Comparison of ENCODE assay signal across 7 mouse cellular contexts in genomic region chr6:92481690-92481956, GRCm38 (mm10).
DNase-seq lines count a peak whose midpoint lies in the region; ATAC-seq and TF ChIP-seq lines count a peak whose summit lies in the region.

No protein-coding gene starts in this region.

- peak; percentile 22; the same call in 1 of the 2 replicates for ATAC-seq in lung, embryonic 14.5 days (ENCODE audit: insufficient read depth)
- ATAC-seq in forebrain, embryonic 15.5 days (replicated peaks): peak; percentile 56
- ATAC-seq in limb, embryonic 11.5 days (ENCODE audit: insufficient number of reproducible peaks, low FRiP score, low TSS enrichment, low read depth): no peak
- ATAC-seq in stomach, embryonic 15.5 days (ENCODE audit: insufficient read depth, low FRiP score, low read depth): no peak

- peak overlapping the region; percentile 72 for H3K4me2 ChIP-seq in lung, embryonic 14.5 days
- peak overlapping the region; percentile 49 for H3K4me2 ChIP-seq in forebrain, embryonic 15.5 days (replicated peaks)
- peak overlapping the region; percentile 81; the same call in 1 of the 2 replicates for H3K4me2 ChIP-seq in limb, embryonic 11.5 days (ENCODE audit: low read depth, severe bottlenecking)
- peak overlapping the region; percentile 62 for H3K4me2 ChIP-seq in stomach, embryonic 15.5 days

- H3K4me1 ChIP-seq in lung, embryonic 14.5 days (ENCODE audit: insufficient read depth): no peaks in the 10 kb centered on the region; the same call in 1 of the 2 replicates
- peaks cover 30% of the 10 kb centered on the region for H3K4me1 ChIP-seq in forebrain, embryonic 15.5 days
- H3K4me1 ChIP-seq in limb, embryonic 11.5 days (ENCODE audit: control insufficient read depth, insufficient read depth, low read length): no peaks in the 10 kb centered on the region
- H3K4me1 ChIP-seq in stomach, embryonic 15.5 days: 0 out of 2 replicates have a peak, but pooled peaks cover 4% of the 10 kb centered on the region

- H3K27me3 ChIP-seq in lung, embryonic 14.5 days (ENCODE audit: insufficient read depth, low read length): no peaks in the 10 kb centered on the region
- H3K27me3 ChIP-seq in forebrain, embryonic 15.5 days: no peaks in the 10 kb centered on the region
- H3K27me3 ChIP-seq in limb, embryonic 11.5 days (ENCODE audit: control insufficient read depth, insufficient read depth, low read length): no peaks in the 10 kb centered on the region
- H3K27me3 ChIP-seq in stomach, embryonic 15.5 days (replicated peaks): no peaks in the 10 kb centered on the region

- H3K27ac ChIP-seq in lung, embryonic 14.5 days (ENCODE audit: low read depth): peak overlapping the region; percentile 93; the same call in 1 of the 2 replicates
- peak overlapping the region; percentile 73 for H3K27ac ChIP-seq in forebrain, embryonic 15.5 days (replicated peaks)
- no peak overlapping the region for H3K27ac ChIP-seq in limb, embryonic 11.5 days (replicated peaks; ENCODE audit: low read depth, low read length)
- peak overlapping the region; percentile 89; the same call in 1 of the 2 replicates for H3K27ac ChIP-seq in stomach, embryonic 15.5 days

- no peak for TF ChIP-seq CTCF in lung, embryonic 14.5 days (IDR thresholded peaks at IDR 0.05; ENCODE audit: low read depth)

- WGBS in lung, embryonic 14.5 days: 12% methylated on average over 1 of the region's 1 CpGs
- WGBS in forebrain, embryonic 15.5 days: 7% methylated on average over 1 of the region's 1 CpGs
- WGBS in limb, embryonic 11.5 days: 18% methylated on average over 1 of the region's 1 CpGs
- 4% methylated on average over 1 of the region's 1 CpGs for WGBS in stomach, embryonic 15.5 days

- H3K36me3 ChIP-seq in lung, embryonic 14.5 days (ENCODE audit: insufficient read depth): no peaks in the 10 kb centered on the region
- H3K36me3 ChIP-seq in forebrain, embryonic 15.5 days: no peaks in the 10 kb centered on the region
- H3K36me3 ChIP-seq in limb, embryonic 11.5 days (ENCODE audit: control insufficient read depth, insufficient read depth, low read length): no peaks in the 10 kb centered on the region
- H3K36me3 ChIP-seq in stomach, embryonic 15.5 days: no peaks in the 10 kb centered on the region

- H3K4me3 ChIP-seq in lung, embryonic 14.5 days (ENCODE audit: low read depth, low read length): peak overlapping the region; percentile 42; the same call in 1 of the 2 replicates
- peak overlapping the region; percentile 40 for H3K4me3 ChIP-seq in forebrain, embryonic 15.5 days
- H3K4me3 ChIP-seq in limb, embryonic 11.5 days (ENCODE audit: low read depth, low read length): peak overlapping the region; percentile 44
- H3K4me3 ChIP-seq in stomach, embryonic 15.5 days (replicated peaks): peak overlapping the region; percentile 42; the same call in 1 of the 2 replicates

- DNase-seq in lung, embryonic 14.5 days: no peak
- DNase-seq in lung, postnatal 25 days (ENCODE audit: low spot score): no peak
- no peak for DNase-seq in limb, embryonic 11.5 days (ENCODE audit: low spot score)
- DNase-seq in layer of hippocampus, adult 18-20 months (ENCODE audit: low spot score in 2 of 2): no peak
- DNase-seq in urinary bladder, postnatal 36 days (ENCODE audit: low spot score in 2 of 2): no peak

- no peaks in the 10 kb centered on the region for H3K9me3 ChIP-seq in lung, embryonic 14.5 days (ENCODE audit: low read depth, low read length)
- no peaks in the 10 kb centered on the region for H3K9me3 ChIP-seq in forebrain, embryonic 15.5 days
- H3K9me3 ChIP-seq in limb, embryonic 11.5 days (ENCODE audit: control insufficient read depth, low read length): no peaks in the 10 kb centered on the region
- no peaks in the 10 kb centered on the region for H3K9me3 ChIP-seq in stomach, embryonic 15.5 days

- H3K9ac ChIP-seq in lung, embryonic 14.5 days: no peak overlapping the region
- no peak overlapping the region for H3K9ac ChIP-seq in forebrain, embryonic 15.5 days (replicated peaks)
- no peak overlapping the region for H3K9ac ChIP-seq in limb, embryonic 11.5 days (ENCODE audit: low read length)
- no peak overlapping the region for H3K9ac ChIP-seq in stomach, embryonic 15.5 days

Comparison
In these comparisons a context has a peak if more than half of its experiments do, and no peak if none do; other contexts are left out.
1. ATAC-seq: peak in lung, embryonic 14.5 days (single experiment) and forebrain, embryonic 15.5 days (single experiment); none in limb, embryonic 11.5 days (single experiment) and stomach, embryonic 15.5 days (single experiment).
2. Peak in every context shown above with its lines, with median percentiles within 50 percentile points of each other: H3K4me2 ChIP-seq and H3K4me3 ChIP-seq.